Mouse (Mus musculus) c-Kit-negative CD71-positive TER-119-positive erythroid progenitor cells, embryonic 14.5 days (primary cell): Measurements from ENCODE around the gene Gm14288.
"Not testable (repeated sequence)": the region's sequence is repeated elsewhere in the genome, so short reads cannot be mapped to it uniquely, and the experiment has no call there.

Experiments
- DNase-seq: peaks from one replicate; pipeline ENCODE4 v3.0.0-alpha.2; 2013; ENCODE audit warnings: low read depth, low spot score

Gm14288 gene

DNA sequence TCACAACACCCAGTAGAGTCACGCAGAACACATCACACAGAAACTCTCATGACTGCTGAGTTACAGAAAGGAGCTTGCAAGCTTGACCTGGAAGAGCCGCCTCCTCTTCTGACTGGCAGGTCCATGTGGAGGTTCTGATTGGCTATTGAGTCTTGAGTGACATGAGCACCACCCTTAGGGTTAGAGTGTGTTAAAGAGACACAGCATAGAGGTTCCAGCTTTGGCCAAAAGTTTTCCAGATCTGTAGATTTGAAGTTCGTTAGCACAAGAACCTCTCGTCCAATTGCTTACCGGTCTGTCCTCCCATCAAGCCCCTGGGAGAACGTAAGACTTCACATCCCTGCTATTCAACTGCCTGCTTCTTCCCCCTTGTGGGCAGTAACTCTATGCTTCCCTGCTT lies at the start of gene Gm14288:
Gene Gm14288, minus strand, starts transcription at position 101 of the 400 bp plus-strand sequence.
- not testable (repeated sequence) for DNase-seq

DNA sequence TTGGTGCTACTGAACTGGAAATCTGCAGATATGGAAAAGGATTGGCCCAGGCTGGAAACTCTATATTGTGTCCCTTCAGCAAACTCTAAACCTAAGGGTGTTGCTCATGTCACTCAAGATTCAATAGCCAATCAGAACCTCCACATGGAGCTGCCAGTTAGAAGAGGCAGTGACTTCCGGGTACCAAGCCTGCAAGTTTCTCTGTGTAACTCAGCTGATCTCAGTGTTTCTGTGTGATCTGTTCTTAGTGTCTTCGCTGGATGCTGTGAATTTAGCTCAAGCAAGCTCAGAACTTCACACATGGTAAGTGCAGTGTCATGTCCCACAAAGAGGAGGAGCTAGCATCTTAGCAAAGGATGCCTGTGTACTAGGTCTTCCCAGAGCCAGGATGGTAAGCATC lies 59.7 kb downstream of the Gm14288 start, which contains the start of gene Gm2007:
Gene Gm2007, plus strand, starts transcription at position 301 of the 400 bp plus-strand sequence.
- not testable (repeated sequence) for DNase-seq
